Mouse (Mus musculus) heart, adult 2 months (tissue): ENCODE data around the gene Cox7a1.

ENCODE experiments used
- CTCF ChIP-seq: fragments of 200-600 bp; IDR thresholded peaks from 2 replicates; pipeline ENCODE4 v1.8.1; 2022; ENCODE audit warnings: antibody characterized with exemption, mild to moderate bottlenecking, moderate library complexity
- EP300 ChIP-seq: fragments of 200-500 bp; IDR thresholded peaks from 2 replicates; pipeline ENCODE4 v1.6.1; 2011; ENCODE audit warnings: low read depth, low read length, control low read depth; ENCODE audit not compliant: insufficient read depth

GRCm38 (mm10) chr7:30178256-30178655 is 5.7 kb upstream of the Cox7a1 start:
- TF ChIP-seq CTCF (no peak), EP300 (no peak)
